Mouse (Mus musculus) kidney, adult 18-20 months (tissue): ENCODE measurements at regions not wholly inside any gene's neighbourhood (a gene's known extent, or its start where the extent isn't known, plus 50 kb on each side); places are given as distances from the start of the nearest gene placed in this dataset.
A peak's percentile ranks its signal among the peaks of the same experiment; 100 is the strongest.

Experiments
- DNase-seq: peaks from one replicate; pipeline ENCODE4 v3.0.0; 2021

DNA sequence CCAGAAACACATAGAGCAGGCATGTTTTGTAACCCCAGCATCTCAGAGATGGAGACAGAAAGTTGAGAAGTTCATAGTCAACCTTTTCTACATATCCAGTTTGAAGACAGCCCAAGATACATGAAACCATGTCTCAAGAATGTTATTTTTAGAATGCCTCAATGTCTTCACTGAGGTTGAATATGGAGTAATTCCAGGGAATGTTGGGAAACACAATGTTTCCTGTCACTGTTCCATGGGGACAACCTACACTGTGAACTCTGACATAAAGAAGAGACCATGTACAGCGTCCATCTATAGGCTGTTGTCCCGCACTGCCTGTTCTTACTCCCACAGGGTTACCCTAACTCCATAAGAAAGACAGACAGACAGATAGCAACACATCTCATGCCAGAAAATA, 89.8 kb upstream of the Mark1 start:
- DNase-seq = no peak

DNA sequence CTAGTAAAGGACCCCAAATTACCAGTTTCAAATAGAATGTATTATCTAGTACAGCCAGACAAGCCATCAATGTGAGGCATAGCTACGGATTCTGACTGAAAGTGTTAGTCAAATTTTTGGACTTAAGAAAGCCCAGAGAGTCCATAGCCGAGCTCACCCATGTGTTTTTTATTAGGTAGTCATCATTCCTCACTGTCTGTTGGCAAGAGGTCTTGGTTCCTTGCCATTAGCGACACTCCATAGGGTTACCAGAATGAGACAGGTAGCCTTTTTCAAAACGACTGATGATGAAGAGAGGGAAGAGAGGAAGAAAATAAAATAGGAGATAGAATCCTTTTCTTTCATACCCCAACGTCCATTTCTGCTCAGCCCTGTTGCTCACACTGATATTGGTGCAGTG, 83.8 kb upstream of the Mark1 start:
- no peak for DNase-seq

DNA sequence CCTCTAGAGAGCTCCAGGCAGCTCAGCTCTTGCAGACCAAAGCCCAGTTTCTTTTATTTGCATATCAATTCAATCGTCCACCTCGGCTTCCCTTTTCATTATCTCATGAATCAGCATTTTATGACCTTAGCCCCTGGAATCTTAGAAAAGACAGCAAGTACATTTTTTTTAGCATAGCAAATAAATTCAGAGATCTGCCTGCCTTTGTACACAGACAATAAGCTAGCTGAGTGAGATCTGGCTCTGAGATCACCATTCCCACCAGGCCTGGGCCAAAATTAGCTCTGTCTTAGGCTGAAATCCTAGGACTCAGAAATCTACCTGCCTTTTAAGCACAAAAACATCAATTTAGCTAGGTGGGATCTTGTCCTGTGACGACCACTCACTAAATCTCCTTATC, 80.7 kb upstream of the Mark1 start:
- no peak for DNase-seq

DNA sequence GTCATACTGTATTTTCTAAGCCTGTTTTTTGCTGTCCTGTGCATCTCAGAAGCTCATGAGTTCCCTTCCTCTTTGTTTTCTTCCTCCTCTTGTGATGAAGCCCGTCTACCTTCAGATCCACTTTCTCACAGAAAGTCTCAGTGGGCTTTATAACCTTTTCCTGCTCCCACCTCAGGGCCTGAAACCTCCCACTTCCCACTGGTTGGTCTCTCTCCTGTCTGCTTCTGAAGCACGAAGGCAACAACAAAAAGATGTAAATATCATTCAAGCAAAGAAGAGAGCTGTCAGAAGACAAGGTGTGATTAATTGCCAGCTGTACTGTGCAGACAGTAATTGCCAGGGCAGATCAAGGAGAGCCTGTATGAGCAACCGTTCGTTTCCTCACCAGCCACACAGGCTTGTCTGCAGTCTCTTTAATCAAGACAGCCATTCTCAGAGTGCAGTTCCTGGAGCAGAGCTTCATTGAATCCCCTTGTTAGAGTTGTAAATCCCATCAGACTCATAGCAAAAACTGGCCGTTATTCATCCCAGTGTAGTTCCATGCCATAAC, 80.0 kb upstream of the Mark1 start:
- no peak for DNase-seq

DNA sequence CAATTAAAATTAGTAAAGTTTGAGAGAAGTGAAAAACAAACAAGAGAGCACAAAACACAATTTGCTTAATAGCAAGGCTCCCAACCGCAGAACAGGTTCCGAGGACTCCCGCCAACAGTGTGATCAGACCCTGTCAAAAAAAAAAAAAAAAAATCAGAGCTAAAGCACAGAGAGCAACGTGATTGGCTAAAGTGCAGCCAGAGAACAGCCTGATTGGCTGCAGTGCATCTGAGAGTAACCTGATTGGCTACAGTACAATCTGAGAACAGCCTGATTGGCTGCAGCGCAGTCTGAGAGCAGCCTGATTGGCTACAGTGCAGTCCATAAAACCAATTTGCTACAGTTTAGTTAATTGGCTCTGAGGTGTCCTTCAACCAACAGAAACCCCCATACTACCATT, 74.6 kb upstream of the Mark1 start:
- DNase-seq = no peak

DNA sequence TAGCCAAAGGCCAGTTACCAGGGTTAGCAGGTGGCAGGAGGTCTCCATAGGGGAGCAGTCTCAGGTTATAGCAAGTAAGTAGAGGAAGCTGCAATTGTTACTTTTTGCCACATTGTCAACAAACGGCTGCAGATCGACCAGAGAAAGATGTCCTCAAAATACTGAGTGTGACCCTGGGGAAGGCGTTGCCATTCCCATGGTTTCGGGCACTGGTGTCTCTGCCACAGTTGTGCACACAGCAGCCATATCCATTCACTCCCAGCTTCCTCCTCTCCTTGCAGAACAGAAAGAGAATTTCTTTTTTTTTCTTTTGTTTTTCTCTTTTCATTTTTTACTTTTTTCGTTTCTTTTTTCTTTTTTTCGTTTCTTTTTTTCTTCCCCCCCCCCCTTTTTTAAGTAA, 73.4 kb upstream of the Mark1 start:
- no peak for DNase-seq

DNA sequence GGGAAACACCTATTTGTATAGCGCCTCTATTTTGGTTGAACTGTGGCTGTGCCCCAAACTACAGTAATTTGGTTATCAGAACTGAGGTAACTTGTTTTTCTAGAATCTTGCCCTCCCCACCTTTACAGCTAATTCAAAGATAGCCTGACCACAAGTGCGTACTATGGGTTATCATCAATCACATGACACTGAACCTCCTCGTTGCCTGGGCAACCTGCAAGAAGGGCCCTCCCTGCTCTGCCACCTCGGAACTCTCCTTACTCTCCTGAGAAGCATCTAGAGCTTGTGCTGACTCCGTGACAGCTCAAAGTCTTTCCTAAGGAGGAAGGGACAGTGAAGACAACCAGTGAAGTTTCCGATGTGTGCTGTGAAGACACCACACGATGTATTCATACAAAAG, 72.2 kb upstream of the Mark1 start:
- no peak for DNase-seq

DNA sequence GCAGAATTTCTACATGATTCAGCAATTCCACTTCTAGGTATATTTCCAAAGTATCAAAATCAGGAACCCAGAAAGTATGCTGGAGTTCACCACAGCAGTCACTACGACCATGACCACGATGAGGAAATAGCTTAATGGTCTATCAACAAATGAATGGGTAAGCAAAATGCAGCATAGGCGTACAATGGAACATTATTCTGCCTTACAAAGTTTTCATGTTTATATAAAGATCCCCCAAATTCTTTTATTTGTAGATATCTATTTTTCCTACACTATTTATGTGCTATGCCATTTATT, 71.4 kb upstream of the Mark1 start:
- no peak for DNase-seq

DNA sequence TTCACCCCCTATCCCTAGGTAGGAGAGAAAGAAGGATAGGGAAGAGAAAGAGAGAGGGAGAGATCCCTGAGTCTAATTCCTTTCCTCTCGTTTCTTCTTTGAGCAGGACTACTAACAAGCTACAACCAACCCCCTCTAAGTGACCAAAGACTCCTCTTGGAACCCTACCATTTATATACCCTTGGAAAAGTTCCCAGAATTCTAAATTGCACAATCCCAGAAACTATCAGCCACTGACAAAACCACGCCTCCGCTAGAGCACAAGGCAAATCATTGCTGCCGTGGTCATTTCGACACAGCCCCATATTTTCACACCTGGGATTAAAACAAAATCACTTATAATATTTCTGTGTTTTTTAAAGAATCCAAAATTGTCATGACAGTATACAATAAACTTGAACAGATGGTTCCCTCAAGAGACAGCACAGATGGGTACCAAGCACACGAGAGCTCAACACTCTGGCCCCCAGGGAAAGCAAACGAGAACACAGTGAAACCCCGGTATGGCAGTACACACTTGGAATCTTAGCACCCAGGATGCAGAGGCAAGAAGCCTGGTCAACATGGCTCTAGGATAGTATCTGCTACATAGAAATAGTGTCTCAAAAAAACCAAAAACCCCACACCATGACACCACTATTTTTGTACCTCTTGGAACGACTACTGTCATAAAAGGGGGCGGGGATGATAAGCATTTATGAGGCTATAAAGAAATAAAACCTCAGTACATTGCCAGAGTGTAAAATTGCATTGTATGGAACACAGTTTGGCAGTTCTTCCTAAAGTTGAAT, 70.9 kb upstream of the Mark1 start:
- no peak for DNase-seq

DNA sequence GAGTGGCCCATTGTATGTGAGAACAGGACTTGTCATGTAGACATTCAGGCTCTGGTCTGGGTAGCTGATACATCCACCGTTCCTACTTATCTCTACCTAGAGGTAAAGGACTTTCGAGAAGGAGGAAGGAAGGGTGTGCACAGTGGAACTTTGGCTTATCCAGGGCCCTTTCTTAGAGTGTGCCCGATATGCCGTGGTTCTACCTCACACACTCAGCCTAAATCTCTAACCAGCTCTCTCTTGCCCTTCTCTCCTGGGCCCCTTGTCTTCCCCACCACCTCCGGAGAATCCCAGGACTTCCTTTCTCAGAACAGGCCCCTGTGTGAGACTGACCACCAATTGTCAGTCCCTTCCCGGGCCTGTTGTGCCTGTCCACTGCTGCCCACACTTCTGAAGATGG, 68.8 kb upstream of the Mark1 start:
- no peak for DNase-seq

DNA sequence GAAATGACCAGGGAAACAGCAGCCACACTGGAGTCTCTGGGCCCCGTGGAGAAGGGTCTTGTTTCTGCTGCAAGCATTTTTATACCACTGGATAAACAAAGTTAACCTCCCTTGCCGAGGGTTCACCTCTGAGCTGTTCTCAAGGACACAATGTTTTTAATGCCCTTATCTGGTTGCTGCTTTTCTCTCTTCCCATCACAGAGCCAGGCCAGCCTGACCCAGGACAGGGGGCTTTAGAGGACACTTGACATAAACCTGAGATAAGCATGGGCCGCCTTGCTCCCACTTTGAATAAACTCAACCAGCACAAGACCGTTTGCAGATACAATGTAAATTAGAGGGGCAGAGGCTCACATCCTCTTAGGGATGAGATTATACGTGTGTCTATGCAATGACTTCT, 68.3 kb upstream of the Mark1 start:
- DNase-seq = no peak

DNA sequence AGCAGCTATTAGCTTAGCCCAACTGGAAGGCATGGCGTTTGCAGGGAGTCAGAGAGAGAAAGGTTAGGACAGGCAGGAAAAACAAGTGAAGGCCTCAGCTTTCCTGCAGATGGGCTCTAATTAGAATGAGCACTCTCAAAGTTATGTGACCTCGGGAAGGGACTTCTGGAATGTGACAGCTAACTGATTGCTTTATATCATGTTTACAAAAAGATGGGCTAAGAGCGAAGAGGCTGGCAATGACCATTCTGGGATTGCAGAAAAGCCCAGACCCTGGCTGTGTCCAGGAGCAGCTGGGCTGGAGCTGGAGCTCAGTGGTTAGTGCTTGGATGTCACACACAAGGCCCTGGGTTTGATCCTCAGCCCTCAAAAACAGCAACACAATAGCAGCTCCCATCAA, 65.7 kb upstream of the Mark1 start:
- no peak for DNase-seq

DNA sequence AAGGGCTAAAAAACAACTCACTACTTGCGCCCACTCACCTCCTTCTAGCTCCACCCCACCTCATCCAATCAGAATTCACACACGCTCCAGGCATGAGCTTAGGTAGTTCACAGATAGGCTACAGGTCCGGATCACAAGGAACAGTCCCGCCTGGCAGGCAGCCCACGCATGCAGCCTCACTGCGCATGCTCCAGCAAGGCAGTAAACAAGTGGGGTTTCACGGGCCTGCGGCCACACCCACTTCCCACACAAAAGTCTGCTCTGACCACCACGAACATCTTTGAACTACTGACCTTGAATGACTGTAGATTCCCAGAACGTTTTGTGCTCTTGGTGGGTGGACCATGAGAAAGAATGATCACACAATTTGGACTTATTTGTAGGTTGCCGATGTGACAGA, 62.7 kb upstream of the Mark1 start:
- DNase-seq = no peak

DNA sequence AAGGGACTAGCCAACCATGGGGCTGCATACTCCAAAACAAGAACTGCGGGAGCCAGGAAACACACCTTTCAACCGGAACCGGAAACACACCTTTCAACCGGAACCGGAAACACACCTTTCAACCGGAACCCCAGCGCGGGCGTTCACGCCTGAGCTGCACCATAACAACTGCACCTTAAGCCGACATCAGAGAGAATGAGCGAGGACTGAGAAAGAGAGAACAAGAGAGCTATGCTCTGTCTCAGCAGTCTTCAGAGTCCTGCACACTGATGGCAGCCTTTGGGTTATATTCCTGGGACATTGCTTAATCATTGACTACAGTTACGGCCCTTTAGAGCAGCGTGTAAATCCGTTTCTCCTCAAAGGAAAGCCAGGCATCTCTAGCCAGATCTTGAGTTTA, 58.1 kb upstream of the Mark1 start:
- peak; percentile 49 for DNase-seq

DNA sequence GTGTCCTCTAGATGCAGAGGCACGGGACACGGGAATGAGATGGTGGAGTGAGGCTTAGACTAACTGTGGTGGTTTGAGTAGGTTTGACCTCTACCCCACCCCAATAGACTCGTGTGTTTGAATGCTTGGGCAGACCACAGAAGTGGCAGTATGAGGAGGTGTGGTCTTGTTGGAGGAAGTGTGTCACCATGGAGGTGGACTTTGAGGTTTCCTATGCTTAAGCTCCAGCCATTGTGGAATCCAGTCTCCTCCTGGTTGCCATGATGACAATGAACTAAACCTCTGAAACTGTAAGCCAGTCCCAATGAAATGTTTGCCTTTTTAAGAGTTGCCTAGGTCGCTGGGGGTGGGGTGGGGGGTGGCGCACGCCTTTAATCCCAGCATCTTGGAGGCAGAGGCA, 53.3 kb upstream of the Mark1 start:
- no peak for DNase-seq

DNA sequence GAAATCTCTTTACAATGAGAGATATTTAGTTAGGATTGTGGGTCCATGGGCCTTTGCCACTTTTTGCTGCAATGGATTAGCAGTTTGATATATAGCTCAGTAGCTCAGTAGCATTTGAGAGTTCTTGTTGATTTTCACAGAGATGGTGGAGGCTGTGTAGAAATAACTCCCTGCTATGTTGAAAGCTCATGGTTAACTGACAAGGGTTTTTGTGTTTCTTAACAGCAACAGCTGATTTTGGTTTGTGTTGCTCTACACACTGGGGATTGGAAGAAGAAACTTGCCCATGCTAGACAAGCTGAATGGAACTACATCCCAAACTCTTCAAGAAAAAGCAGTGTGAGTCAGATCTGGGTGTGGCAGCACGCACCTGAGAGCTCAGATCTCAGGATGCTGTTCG, 50.6 kb upstream of the Mark1 start:
- DNase-seq = no peak
